Mouse (Mus musculus): Measurements from ENCODE around the gene Foxj3. TPM values are rescaled to one million over a fixed set of nuclear protein-coding genes. Genes with fewer than 3 reads are reported as not detected.
A peak's percentile ranks its signal among the peaks of the same experiment; 100 is the strongest.

The Foxj3 gene
- total RNA-seq, 2 experiments from 2014 or later, result 69.6 to 72.2 TPM

DNA sequence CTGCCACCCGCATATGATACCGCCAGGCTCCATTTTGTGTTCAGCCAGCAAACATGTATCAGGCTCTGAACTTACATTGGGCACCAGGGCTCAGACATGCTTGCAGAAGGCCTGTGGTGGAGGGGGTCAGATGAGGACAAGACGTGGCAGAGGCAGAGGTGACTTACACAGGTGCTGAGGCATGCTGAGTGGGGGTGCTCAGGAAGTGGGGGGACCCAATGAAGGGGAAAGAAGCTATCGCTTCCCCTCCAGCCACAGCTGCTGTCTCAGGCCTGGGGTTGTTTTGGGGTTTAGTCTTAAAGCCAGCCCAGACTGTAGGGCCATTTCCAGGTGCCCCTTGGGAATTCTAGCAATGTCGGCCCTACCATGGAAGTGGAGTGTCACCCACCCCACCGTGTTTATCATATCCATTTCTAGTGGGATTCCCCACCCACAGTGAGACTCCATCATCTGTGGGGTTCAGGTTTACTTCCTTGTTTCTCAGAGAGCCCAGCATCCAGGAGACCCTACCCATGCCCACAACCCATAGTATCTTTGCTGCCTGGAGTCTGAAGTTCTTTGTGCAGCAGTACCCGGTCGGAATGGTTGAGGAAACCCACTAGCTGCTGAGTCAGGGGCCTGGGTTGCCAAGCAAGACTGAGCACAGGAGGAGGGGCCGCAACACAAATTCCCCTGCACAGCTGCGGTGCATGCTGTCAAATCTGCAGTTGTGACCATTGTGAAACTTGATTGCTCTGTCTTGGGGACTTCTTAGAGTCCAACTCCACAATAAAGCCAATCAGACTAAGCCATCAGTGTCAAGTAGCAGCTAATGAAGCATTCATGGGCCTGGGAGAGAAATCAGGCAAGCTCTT, 132.8 kb downstream of the Foxj3 start:
- Histone ChIP-seq H3K4me3 (no peak overlapping the region), H3K27ac (no peak overlapping the region)
- no peak for TF ChIP-seq CTCF (IDR thresholded peaks at IDR 0.05)
- intact Hi-C loops (cut with DNase I), result no loop called here
- DNase-seq (ENCODE audit: extremely low spot score in 1 of 2, low spot score in 2 of 2), result no peak

DNA sequence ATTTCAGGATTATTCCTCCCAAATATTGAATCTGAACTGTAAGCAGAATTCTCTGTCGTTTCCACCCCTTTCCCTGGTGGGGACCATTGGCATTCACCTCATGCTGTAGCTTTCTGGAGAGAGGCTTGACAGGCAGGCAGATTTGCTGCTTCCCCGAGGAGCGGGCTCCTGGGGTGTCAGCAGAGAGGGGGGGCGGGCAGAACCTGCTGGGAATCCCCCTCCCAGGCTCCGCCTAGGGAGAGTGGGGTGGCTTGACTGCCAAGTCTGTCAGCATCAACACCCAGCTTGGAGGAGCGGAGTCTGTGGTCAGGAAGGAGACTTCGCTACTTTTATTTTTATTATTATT, 133.4 kb downstream of the Foxj3 start:
- no peak overlapping the region for H3K4me3 ChIP-seq
- H3K27ac ChIP-seq, result no peak overlapping the region
- intact Hi-C loops (cut with DNase I), result no loop called here
- no peak for TF ChIP-seq CTCF (IDR thresholded peaks at IDR 0.05)
- no peak for DNase-seq (ENCODE audit: extremely low spot score in 1 of 2, low spot score in 2 of 2)

DNA sequence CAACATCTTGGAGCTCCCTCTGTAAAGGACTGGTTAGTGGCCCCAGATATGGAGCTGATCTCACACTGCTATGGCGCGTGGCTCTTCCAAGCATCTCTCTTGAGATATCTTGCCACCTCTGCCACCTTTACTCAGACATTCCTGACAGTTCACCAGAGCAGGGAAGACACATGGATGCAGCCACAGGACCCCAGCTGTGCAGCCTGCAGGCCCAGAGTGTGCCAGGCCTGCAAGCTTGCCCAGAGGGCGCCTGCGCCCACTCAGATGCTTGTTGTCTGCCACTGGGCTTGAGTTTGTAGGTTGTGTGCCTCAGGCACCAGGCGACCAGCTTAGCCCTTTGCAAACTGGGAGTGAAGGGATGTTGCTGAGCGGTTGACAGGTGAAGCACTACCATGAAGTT, 133.9 kb downstream of the Foxj3 start:
- intact Hi-C loops (cut with DNase I), result no loop called here
- no peak overlapping the region for H3K27ac ChIP-seq

DNA sequence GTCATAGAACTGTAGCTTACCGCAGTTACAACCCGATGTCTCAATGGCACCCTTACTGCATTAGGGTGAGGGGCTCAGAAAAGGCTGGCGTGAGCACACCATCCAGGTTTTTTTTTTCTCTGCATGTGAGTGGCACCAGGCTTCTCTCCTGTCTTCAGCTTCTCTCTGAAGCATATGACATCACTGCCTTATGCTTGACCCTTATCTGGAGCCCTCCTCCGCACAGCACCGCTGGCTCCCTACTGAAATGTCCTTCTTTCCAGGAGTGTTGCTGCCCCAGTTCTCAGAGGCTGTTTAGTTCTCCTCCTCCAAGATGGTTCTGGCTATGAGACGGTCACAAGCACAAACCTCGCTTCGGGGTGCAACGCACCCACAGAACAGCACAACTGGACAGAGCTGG, 134.4 kb downstream of the Foxj3 start:
- DNase-seq (ENCODE audit: extremely low spot score in 1 of 2, low spot score in 2 of 2), result no peak
- no peak for TF ChIP-seq CTCF (IDR thresholded peaks at IDR 0.05)
- intact Hi-C loops (cut with DNase I), result no loop called here
- H3K4me3 ChIP-seq, result no peak overlapping the region
- H3K27ac ChIP-seq, result no peak overlapping the region

More for the DNA sequence above, 133.9 kb downstream of the Foxj3 start:
- no peak for DNase-seq (ENCODE audit: extremely low spot score in 1 of 2, low spot score in 2 of 2)
- TF ChIP-seq CTCF (IDR thresholded peaks at IDR 0.05), result no peak
- no peak overlapping the region for H3K4me3 ChIP-seq

DNA sequence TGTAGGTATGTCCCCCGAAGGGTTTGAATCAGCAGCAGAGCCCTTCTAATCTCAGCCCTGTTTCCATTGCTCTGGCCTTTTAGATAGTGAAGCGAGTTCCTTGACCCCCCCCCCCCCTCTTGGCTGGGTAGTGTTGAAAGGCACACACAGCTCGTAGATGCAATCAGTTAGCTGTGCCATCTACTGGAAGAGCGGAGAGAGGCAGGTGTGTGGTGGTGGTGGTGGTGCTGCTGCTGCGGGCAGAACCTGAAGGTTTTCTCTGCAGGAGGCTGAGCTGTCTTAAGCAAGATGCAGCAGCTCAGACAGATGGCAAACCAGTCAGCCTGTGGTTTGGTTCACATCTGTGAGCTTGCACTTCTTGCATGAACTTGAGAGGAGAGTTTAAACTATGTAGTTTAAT, 135.9 kb downstream of the Foxj3 start:
- H3K27ac ChIP-seq, result no peak overlapping the region
- no peak overlapping the region for H3K4me3 ChIP-seq
- TF ChIP-seq CTCF (IDR thresholded peaks at IDR 0.05), result peak; percentile 35
- no peak for DNase-seq (ENCODE audit: extremely low spot score in 1 of 2, low spot score in 2 of 2)
- intact Hi-C loops (cut with DNase I), result no loop called here

Other genes starting within 250 kb of the Foxj3 start
- 100 to 1,000 TPM; 191 to 223 TPM for gene Ybx1, start 242.4 kb upstream of the Foxj3 start, total RNA-seq (2021)
- 10 to 100 TPM; 14.1 to 20.8 TPM for gene Ppih, start 216.5 kb upstream of the Foxj3 start, total RNA-seq (2021)
- gene Ccdc30, start 121.5 kb upstream of the Foxj3 start, total RNA-seq (2021), result 10 to 100 TPM; 19.6 to 20.8 TPM
- 1 to 10 TPM; 5.7 to 7.0 TPM for gene Ppcs, start 114.6 kb upstream of the Foxj3 start, total RNA-seq (2021)
- under 1 TPM; 0.30 to 0.36 TPM for gene Zmynd12, start 114.2 kb upstream of the Foxj3 start, total RNA-seq (2021)
- 1 to 10 TPM; 6.2 to 9.3 TPM for gene Rimkla, start 44.4 kb upstream of the Foxj3 start, total RNA-seq (2021)
- 10 to 100 TPM; 21.4 to 22.5 TPM for gene Frg2f1, start 2.5 kb downstream of the Foxj3 start, total RNA-seq (2021)
- gene Guca2a, start 100.7 kb downstream of the Foxj3 start, total RNA-seq (2021), result not detected
- not detected for gene Guca2b, start 122.0 kb downstream of the Foxj3 start, total RNA-seq (2021)
- gene Hivep3, start 196.8 kb downstream of the Foxj3 start, total RNA-seq (2021), result 10 to 100 TPM; 65.8 to 87.4 TPM